ENCODE assay signal across 23 mouse cellular contexts in genomic region chr5:149043240-149043639, GRCm38 (mm10). TPM values are rescaled to one million over a fixed set of nuclear protein-coding genes. Genes with fewer than 3 reads are reported as not detected.
DNase-seq lines count a peak whose midpoint lies in the region; ATAC-seq and TF ChIP-seq lines count a peak whose summit lies in the region.
"Had no signal": no experiment of that assay in that cellular context is flagged by ENCODE, and none has a peak within 500 bp of the region (broad histone marks: within the 10 kb centered on the region; RNA-seq: fewer than 3 reads in every experiment).

No protein-coding gene starts in this region.

- peak; percentile 58 for DNase-seq in cerebellum, adult 11-12 months
- no peak for DNase-seq in cerebellum, adult 9-10 months
- no peak for DNase-seq in hindbrain, postnatal 0 days (ENCODE audit: low spot score)
- no peak for DNase-seq in hindbrain, embryonic 11.5 days (ENCODE audit: low spot score)
- DNase-seq in cerebellum, postnatal 25 days = peak; percentile 40 to 66
- DNase-seq in spleen, adult 12 weeks (ENCODE audit: low spot score) = no peak
- DNase-seq: gastrocnemius, postnatal 10 days; heart, adult 2 months; kidney, adult 8-10 months had no signal

- H3K27ac ChIP-seq in hindbrain, postnatal 0 days = no peak overlapping the region
- H3K27ac ChIP-seq in hindbrain, embryonic 11.5 days (ENCODE audit: low read depth, low read length) = no peak overlapping the region
- H3K27ac ChIP-seq: embryonic facial prominence, embryonic 12.5 days; forebrain, embryonic 15.5 days; heart, adult 2 months; hindbrain, embryonic 10.5 days; hindbrain, embryonic 15.5 days had no signal

- no peaks in the 10 kb centered on the region for H3K27me3 ChIP-seq in hindbrain, postnatal 0 days (ENCODE audit: insufficient read depth, low read length)
- no peaks in the 10 kb centered on the region for H3K27me3 ChIP-seq in hindbrain, embryonic 11.5 days (ENCODE audit: control insufficient read depth, insufficient read depth, low read length)
- H3K27me3 ChIP-seq: CH12.LX; embryonic facial prominence, embryonic 12.5 days; forebrain, embryonic 15.5 days; heart, embryonic 12.5 days; hindbrain, embryonic 15.5 days; Patski had no signal

- no peaks in the 10 kb centered on the region for H3K9me3 ChIP-seq in hindbrain, postnatal 0 days (ENCODE audit: low read length)
- H3K9me3 ChIP-seq in hindbrain, embryonic 11.5 days (ENCODE audit: control insufficient read depth, low read length) = no peaks in the 10 kb centered on the region
- H3K9me3 ChIP-seq: forebrain, embryonic 15.5 days had no signal

- 64% methylated on average over 6 of the region's 6 CpGs for WGBS in hindbrain, postnatal 0 days
- WGBS in hindbrain, embryonic 11.5 days = 90% methylated on average over 6 of the region's 6 CpGs

- H3K9ac ChIP-seq in hindbrain, postnatal 0 days (replicated peaks; ENCODE audit: low read length) = no peak overlapping the region
- H3K9ac ChIP-seq in hindbrain, embryonic 11.5 days (ENCODE audit: low read depth, low read length) = no peak overlapping the region
- H3K9ac ChIP-seq: embryonic facial prominence, embryonic 12.5 days; forebrain, embryonic 15.5 days; heart, embryonic 12.5 days; hindbrain, embryonic 15.5 days had no signal

- no peak overlapping the region for H3K4me2 ChIP-seq in hindbrain, postnatal 0 days (ENCODE audit: low read depth, low read length)
- H3K4me2 ChIP-seq in hindbrain, embryonic 11.5 days (replicated peaks; ENCODE audit: low read depth, low read length) = no peak overlapping the region
- H3K4me2 ChIP-seq: embryonic facial prominence, embryonic 12.5 days; forebrain, embryonic 15.5 days; heart, embryonic 12.5 days; hindbrain, embryonic 15.5 days had no signal

- no peaks in the 10 kb centered on the region; the same call in 1 of the 2 replicates for H3K36me3 ChIP-seq in hindbrain, postnatal 0 days (ENCODE audit: insufficient read depth, low read length)
- H3K36me3 ChIP-seq in hindbrain, embryonic 11.5 days (ENCODE audit: control insufficient read depth, insufficient read depth, low read length) = no peaks in the 10 kb centered on the region

- no peaks in the 10 kb centered on the region for H3K4me1 ChIP-seq in hindbrain, postnatal 0 days (ENCODE audit: insufficient read depth, low read length)
- no peaks in the 10 kb centered on the region for H3K4me1 ChIP-seq in hindbrain, embryonic 11.5 days (replicated peaks; ENCODE audit: control insufficient read depth, insufficient read depth, low read length)
- H3K4me1 ChIP-seq: embryonic facial prominence, embryonic 12.5 days; heart, embryonic 12.5 days; hindbrain, embryonic 10.5 days; hindbrain, embryonic 15.5 days had no signal

- H3K4me3 ChIP-seq in hindbrain, postnatal 0 days (ENCODE audit: low read length) = no peak overlapping the region
- H3K4me3 ChIP-seq in hindbrain, embryonic 11.5 days (ENCODE audit: low read depth, low read length) = no peak overlapping the region
- H3K4me3 ChIP-seq: embryonic facial prominence, embryonic 12.5 days; forebrain, embryonic 15.5 days; heart, adult 2 months; heart, embryonic 12.5 days; hindbrain, embryonic 10.5 days; hindbrain, embryonic 15.5 days had no signal

- no peak for TF ChIP-seq CTCF in hindbrain, postnatal 0 days (IDR thresholded peaks at IDR 0.05; ENCODE audit: low read depth)

- 0 out of 2 replicates have a peak, but pooled peaks have one; percentile 43 for ATAC-seq in hindbrain, postnatal 0 days
- ATAC-seq in hindbrain, embryonic 11.5 days (ENCODE audit: low FRiP score) = no peak
- ATAC-seq: activated CD4-positive, CD25-positive, alpha-beta regulatory T cell, adult 4 months; forebrain, embryonic 15.5 days; inflammation-experienced regulatory T-cells, adult 6 months; intestine, postnatal 0 days; Patski had no signal

RNA-seq across cellular contexts. Expression of gene Gm42791, which starts 48.3 kb away (rescaled TPM):
- total RNA-seq in hindbrain, postnatal 0 days (2014; rRNA removed) = not detected in 2 replicates
- 1.6 and 6.1 TPM in 2 replicates for polyA plus RNA-seq in hindbrain, postnatal 0 days (2015; fragmentation: Nextera tagmentation; extraction: Ambion mirVana)
- polyA plus RNA-seq in hindbrain, embryonic 11.5 days (2014; fragmentation: Nextera tagmentation; extraction: Ambion mirVana) = not detected in 2 replicates
- polyA plus RNA-seq: activated CD4-positive, CD25-positive, alpha-beta regulatory T cell, adult 4 months; brain, embryonic 14.5 days; cortical plate, adult 2 months; forebrain, embryonic 11.5 days; heart, adult 2 months; heart, embryonic 12.5 days; heart, embryonic 16.5 days; inflammation-experienced regulatory T-cells, adult 6 months; intestine, postnatal 0 days; Patski had no signal

Comparison
In these comparisons a context has a peak if more than half of its experiments do, and no peak if none do; other contexts are left out.
1. DNase-seq: peak in cerebellum, adult 11-12 months (single experiment) and cerebellum, postnatal 25 days (2 of 2); none in cerebellum, adult 9-10 months (single experiment), hindbrain, postnatal 0 days (single experiment), hindbrain, embryonic 11.5 days (single experiment) and spleen, adult 12 weeks (single experiment).